Mouse (Mus musculus): ENCODE measurements around the gene Kcmf1.

DNA sequence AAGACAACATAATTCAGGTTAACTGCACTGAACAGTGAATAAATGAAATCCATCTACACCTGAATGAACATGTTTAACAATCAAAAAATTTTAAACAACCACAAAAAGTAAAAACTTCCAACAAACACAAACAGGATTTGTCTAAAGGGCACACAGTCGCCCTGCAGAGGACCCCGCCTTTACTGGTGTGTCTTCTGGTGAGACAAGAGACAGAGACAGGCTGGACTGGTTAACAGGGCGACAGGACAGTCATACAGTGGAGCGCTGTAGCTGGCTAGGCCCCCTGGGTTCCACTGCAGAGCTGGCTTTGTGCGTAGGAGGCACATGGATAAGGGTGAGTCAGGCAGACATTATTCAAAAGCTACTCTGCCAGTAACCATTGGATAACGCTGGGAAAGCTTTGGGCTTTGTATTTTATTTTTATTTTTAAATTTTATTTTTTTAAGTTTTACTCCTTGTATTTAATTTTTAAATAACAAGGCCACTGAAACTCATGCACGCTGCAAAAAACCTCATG is 57.7 kb downstream of the Kcmf1 start:
- TF ChIP-seq POLR2A (IDR thresholded peaks at IDR 0.05; ENCODE audit: insufficient read depth, low read depth, low read length), result no peak
- no peak for TF ChIP-seq CTCF (IDR thresholded peaks at IDR 0.05)
- TF ChIP-seq EP300 (IDR thresholded peaks at IDR 0.05; ENCODE audit: insufficient read depth, low read depth, low read length), result no peak

All from heart, adult 2 months (tissue).